Mouse (Mus musculus): Measurements from ENCODE around the gene Stk25. TPM values are rescaled to one million over a fixed set of nuclear protein-coding genes. Genes with fewer than 3 reads are reported as not detected.

Stk25 gene
- total RNA-seq, 2 experiments from 2014 or later: 80.8 to 91.4 TPM

- DNase-seq (ENCODE audit: low spot score): no peak
Measured at GRCm38 (mm10) chr1:93608696-93609245, 49.7 kb downstream of the Stk25 start.

DNA sequence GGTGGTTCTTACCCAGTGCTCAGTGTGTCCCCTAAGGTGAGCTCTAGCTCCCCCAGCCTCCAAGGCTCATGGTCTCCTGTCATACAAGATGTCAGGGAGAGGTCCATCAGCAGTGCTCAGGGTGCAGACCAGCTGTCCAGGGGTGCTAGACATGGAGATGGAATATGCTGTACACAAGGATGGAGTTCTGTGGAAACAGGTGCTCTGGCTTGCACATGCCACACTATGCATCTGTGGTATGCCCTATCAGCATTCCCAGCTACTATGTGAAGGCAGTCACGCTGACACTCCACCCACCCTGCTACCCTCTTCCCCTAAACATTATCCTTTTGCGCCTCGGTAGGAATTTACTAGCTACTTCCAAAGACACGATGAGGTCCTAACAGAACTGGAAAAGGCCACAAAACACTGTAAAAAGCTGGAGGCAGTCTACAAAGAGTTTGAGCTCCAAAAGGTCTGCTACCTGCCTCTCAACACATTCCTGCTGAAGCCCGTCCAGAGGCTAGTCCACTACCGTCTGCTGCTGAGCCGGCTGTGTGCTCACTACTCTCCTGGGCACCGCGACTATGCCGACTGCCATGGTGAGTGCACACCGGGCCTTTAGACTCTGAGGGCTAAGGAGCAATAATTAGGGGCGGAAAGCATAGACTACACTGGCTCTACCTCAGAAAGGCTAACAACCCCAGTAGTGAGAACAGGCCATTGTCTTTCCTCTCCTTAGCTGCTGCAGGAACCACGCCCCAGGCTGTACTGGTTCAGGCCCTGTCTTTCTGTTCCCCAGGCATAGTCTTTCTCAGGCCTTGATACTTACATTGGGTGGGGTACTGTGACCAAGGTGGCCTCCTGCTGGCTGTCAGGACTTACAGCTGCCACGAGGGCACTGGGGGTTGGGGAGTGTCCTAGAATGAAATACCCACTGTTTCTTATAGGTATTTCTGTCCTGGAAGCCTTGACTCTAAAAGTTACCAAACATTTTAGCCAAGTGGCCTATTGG, 51.1 kb downstream of the Stk25 start:
- no peak for DNase-seq (ENCODE audit: low spot score)

GRCm38 (mm10) chr1:93603921-93604320, 54.5 kb downstream of the Stk25 start:
- no peak for DNase-seq (ENCODE audit: low spot score)

DNA sequence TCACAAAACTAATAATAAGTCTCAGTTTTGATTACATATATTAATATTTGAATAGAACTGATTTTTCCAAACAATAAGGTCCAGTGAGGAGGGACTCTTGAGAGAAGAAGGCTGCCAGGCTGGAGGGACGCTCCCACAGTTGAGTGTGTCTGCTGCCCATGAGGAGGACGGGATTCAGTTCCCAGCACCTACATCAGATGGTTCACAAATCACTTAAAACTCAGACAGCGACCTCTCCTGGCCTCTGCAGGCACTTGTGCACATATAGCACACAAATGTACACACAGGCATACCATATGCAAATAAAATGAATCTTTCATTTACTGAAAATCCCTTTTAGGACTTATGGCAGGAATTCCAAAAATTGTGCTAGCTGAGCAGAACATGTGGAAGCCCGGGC, 55.5 kb downstream of the Stk25 start:
- no peak for DNase-seq (ENCODE audit: low spot score)

GRCm38 (mm10) chr1:93595916-93596315, 62.5 kb downstream of the Stk25 start:
- no peak for DNase-seq (ENCODE audit: low spot score)

- no peak for DNase-seq (ENCODE audit: low spot score)
Measured at GRCm38 (mm10) chr1:93593960-93594359, 64.5 kb downstream of the Stk25 start.

- no peak for DNase-seq (ENCODE audit: low spot score)
Measured at GRCm38 (mm10) chr1:93588346-93588745, 70.1 kb downstream of the Stk25 start.

DNA sequence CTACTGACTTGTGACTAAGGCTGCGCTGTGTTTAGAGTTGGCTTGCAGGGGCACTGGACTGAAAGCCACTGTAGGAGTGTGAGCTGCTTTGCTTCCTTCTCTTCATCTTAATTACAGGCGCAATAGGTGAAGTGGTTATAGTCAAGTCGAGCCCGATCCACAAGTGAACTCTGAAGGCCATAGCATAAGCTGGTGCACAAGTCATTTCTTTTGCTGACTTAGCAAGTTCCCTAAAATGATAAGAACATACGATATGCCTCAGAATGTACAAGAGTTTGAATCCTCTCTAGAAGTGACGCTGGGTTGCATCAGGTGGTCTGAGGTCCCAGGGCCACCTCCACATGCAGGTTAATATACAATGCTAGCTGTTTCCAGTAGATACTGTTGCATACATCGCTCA, 76.9 kb downstream of the Stk25 start:
- DNase-seq (ENCODE audit: low spot score): no peak

DNA sequence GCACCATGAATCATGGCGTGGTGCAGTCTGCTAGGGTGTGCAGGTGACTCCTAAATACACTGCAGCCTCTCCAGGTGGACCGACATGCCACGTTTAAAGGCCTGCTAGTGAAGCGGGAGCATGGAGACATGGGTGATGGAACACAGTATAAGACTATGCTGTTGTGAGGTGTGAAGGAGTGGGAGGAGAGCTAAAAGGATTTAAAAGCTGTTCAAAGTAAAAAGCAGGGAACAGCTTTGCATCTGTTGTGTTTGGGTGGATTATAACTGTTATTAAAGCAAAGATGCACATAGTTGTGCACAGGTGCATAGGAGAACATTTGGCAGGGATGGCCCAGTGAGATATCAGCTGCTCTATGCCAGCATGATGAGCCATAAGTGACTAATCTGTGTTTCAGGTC, 80.6 kb downstream of the Stk25 start:
- DNase-seq (ENCODE audit: low spot score): no peak

DNA sequence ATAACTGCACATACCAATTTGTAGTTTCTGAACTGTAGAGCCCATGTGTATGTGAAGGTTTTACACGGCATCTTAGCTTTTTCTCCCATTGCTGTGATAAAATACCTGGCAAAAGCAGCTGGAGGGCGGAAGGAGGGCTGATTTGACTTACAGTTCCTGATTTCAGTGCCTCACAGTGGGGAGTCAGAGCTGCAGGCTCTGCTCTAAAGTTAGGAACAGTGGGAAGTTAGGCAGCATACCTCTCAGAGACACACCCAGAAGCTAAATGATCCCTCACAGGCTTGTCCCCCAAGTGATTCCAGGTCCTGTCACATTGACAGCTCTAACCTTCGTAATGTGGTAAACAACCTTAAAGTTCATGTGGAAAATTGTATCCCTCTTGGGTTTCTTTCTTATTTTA, 81.4 kb downstream of the Stk25 start:
- DNase-seq (ENCODE audit: low spot score): no peak

Other genes with a start within 250 kb of the Stk25 start
- 100 to 1,000 TPM; 341 to 345 TPM for gene Hdlbp, start 179.8 kb downstream of the Stk25 start, total RNA-seq (2021)
- gene Farp2, start 146.6 kb downstream of the Stk25 start, total RNA-seq (2021): 10 to 100 TPM; 13.1 to 13.7 TPM
- 1 to 10 TPM in 1 of 2 experiments, under 1 TPM in 1; 0.95 to 1.2 TPM for gene Bok, start 27.0 kb upstream of the Stk25 start, total RNA-seq (2021)
- 10 to 100 TPM; 26.4 to 26.5 TPM for gene Atg4b, start 92.8 kb upstream of the Stk25 start, total RNA-seq (2021)
- gene Thap4, start 96.2 kb upstream of the Stk25 start, total RNA-seq (2021): 10 to 100 TPM; 77.0 to 87.1 TPM
- gene Dtymk, start 143.3 kb upstream of the Stk25 start, total RNA-seq (2021): 10 to 100 TPM; 15.1 to 16.1 TPM
- gene Ing5, start 145.3 kb upstream of the Stk25 start, total RNA-seq (2021): 1 to 10 TPM; 4.5 to 5.1 TPM
- 10 to 100 TPM; 19.4 to 23.4 TPM for gene D2hgdh, start 166.2 kb upstream of the Stk25 start, total RNA-seq (2021)
- not detected for gene Gal3st2, start 202.6 kb upstream of the Stk25 start, total RNA-seq (2021)

All from gastrocnemius, adult 18-20 months (tissue).